12 mouse cellular contexts compared by ENCODE assay signal in the genomic region with DNA sequence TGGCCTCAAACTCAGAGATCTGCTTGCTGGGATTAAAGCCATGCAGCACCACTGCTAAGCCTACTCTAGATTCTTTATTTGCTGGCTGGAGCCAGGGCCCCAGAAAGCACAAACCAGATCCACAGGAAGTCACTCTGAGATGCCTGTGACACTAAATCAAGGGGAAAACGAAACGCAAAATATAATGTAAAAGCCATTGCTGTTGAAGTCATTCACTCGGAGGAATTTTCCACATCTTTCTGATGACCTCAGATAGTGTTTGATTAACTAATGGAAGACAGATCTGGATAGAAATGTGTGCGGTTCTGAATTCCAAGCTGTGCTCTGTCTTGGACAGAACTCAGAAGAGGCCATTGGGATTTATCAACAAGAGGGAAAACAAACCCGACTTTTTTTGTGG. TPM values are rescaled to one million over a fixed set of nuclear protein-coding genes. Genes with fewer than 3 reads are reported as not detected.
DNase-seq lines count a peak whose midpoint lies in the region; ATAC-seq lines count a peak whose summit lies in the region.
"Had no signal": no experiment of that assay in that cellular context is flagged by ENCODE, and none has a peak within 500 bp of the region (broad histone marks: within the 10 kb centered on the region; RNA-seq: fewer than 3 reads in every experiment).

No protein-coding gene starts in this region.

- no peaks in the 10 kb centered on the region for H3K36me3 ChIP-seq in kidney, embryonic 15.5 days

- no peaks in the 10 kb centered on the region for H3K27me3 ChIP-seq in kidney, embryonic 15.5 days

- peak overlapping the region; percentile 92 for H3K27ac ChIP-seq in kidney, embryonic 15.5 days
- H3K27ac ChIP-seq: liver, embryonic 14.5 days had no signal

- H3K4me2 ChIP-seq in kidney, embryonic 15.5 days = no peak overlapping the region
- H3K4me2 ChIP-seq: midbrain, embryonic 11.5 days had no signal

- ATAC-seq in kidney, embryonic 15.5 days (replicated peaks; ENCODE audit: low FRiP score) = no peak

- no peak overlapping the region for H3K9ac ChIP-seq in kidney, embryonic 15.5 days
- H3K9ac ChIP-seq: liver, embryonic 14.5 days had no signal

- peaks cover 63% of the 10 kb centered on the region for H3K4me1 ChIP-seq in kidney, embryonic 15.5 days

- no peak overlapping the region for H3K4me3 ChIP-seq in kidney, embryonic 15.5 days (replicated peaks)
- H3K4me3 ChIP-seq: erythroblast, embryonic 14.5 days had no signal

- 47% methylated on average over 5 of the region's 5 CpGs for WGBS in kidney, embryonic 15.5 days

- H3K9me3 ChIP-seq in kidney, embryonic 15.5 days (replicated peaks) = no peaks in the 10 kb centered on the region

- DNase-seq in heart, adult 11 months = peak; percentile 94
- DNase-seq in heart, postnatal 4 days = no peak
- no peak for DNase-seq in kidney, adult 8-10 months
- peak; percentile 58 for DNase-seq in CD4-positive, CD25-positive, alpha-beta regulatory T cell, adult 2 months (ENCODE audit: low read depth, low spot score)
- DNase-seq in induced T-regulatory cell, adult 2 months (ENCODE audit: low read depth) = peak; percentile 71
- DNase-seq in liver = no peak
- DNase-seq in ovary, postnatal 36 days (ENCODE audit: low spot score) = no peak
- DNase-seq: cerebellum, postnatal 14 days had no signal

RNA-seq across cellular contexts. Expression of gene Irf2bp2, which starts 22.9 kb away (rescaled TPM):
- total RNA-seq in heart, postnatal 4 days (2021) = 10 to 100 TPM; 98.2 to 100.0 TPM
- 12.3 and 13.3 TPM in 2 replicates for polyA plus RNA-seq in kidney, embryonic 15.5 days (2015; fragmentation: Nextera tagmentation; extraction: Ambion mirVana)

Comparison
In these comparisons a context has a peak if more than half of its experiments do, and no peak if none do; other contexts are left out.
1. DNase-seq: peak in heart, adult 11 months (single experiment), CD4-positive, CD25-positive, alpha-beta regulatory T cell, adult 2 months (single experiment) and induced T-regulatory cell, adult 2 months (single experiment); none in heart, postnatal 4 days (single experiment), kidney, adult 8-10 months (0 of 2), liver (single experiment) and ovary, postnatal 36 days (single experiment).